Mouse (Mus musculus) hindbrain, postnatal 0 days (tissue): Measurements from ENCODE around the gene AY358078. TPM values are rescaled to one million over a fixed set of nuclear protein-coding genes. Genes with fewer than 3 reads are reported as not detected.
A peak's percentile ranks its signal among the peaks of the same experiment; 100 is the strongest.
"Not testable (repeated sequence)": the region's sequence is repeated elsewhere in the genome, so short reads cannot be mapped to it uniquely, and the experiment has no call there.

Experiments used
- ATAC-seq: fragments of 200-750 bp; cut with Nextera tagmentation; 2 replicates; pipeline ENCODE4 v1.8.0; 2017; ENCODE audit warnings: mild to moderate bottlenecking, moderate TSS enrichment, moderate library complexity
- DNase-seq: peaks from one replicate; pipeline ENCODE4 v3.0.0-alpha.2; 2015; ENCODE audit warnings: low spot score
- H3K27ac ChIP-seq: fragments of 300-500 bp; sonication (generic); 2 replicates; pipeline ENCODE4 v1.5.1; 2014; ENCODE audit warnings: mild to moderate bottlenecking
- H3K27me3 ChIP-seq: fragments of 300-500 bp; sonication (generic); 2 replicates; pipeline ENCODE4 v1.6.1; 2014; ENCODE audit warnings: low read length, mixed read lengths; ENCODE audit not compliant: insufficient read depth
- H3K36me3 ChIP-seq: fragments of 300-500 bp; sonication (generic); 2 replicates; pipeline ENCODE4 v1.6.1; 2014; ENCODE audit warnings: low read length, mixed read lengths; ENCODE audit not compliant: insufficient read depth
- H3K4me1 ChIP-seq: fragments of 300-500 bp; sonication (generic); 2 replicates; pipeline ENCODE4 v1.6.1; 2014; ENCODE audit warnings: antibody characterized with exemption, low read length, mixed read lengths; ENCODE audit not compliant: insufficient read depth
- H3K4me2 ChIP-seq: fragments of 300-500 bp; sonication (generic); 2 replicates; pipeline ENCODE4 v1.6.1; 2014; ENCODE audit warnings: low read depth, mild to moderate bottlenecking, low read length, moderate library complexity, mixed read lengths
- H3K4me3 ChIP-seq: fragments of 300-500 bp; sonication (generic); 2 replicates; pipeline ENCODE4 v1.5.1; 2014; ENCODE audit warnings: low read length
- H3K9ac ChIP-seq: fragments of 300-500 bp; sonication (generic); replicated peaks from 2 replicates; pipeline ENCODE4 v1.6.1; 2014; ENCODE audit warnings: mild to moderate bottlenecking, low read length, moderate library complexity, mixed read lengths
- H3K9me3 ChIP-seq: fragments of 300-500 bp; sonication (generic); 2 replicates; pipeline ENCODE4 v1.6.1; 2016; ENCODE audit warnings: low read length, mixed read lengths
- CTCF ChIP-seq: IDR thresholded peaks from 2 replicates; pipeline ENCODE4 v1.5.1; 2016; ENCODE audit warnings: antibody characterized with exemption, control low read depth, low read depth
- WGBS: fragments of 180-500 bp; shearing (Covaris S2); extraction: QIAGEN DNeasy Blood & Tissue Kit; methylation state at CpG from one replicate; pipeline ENCODE4 v1.1.7; 2014; 5-methylcytosine and 5-hydroxymethylcytosine counted together
- polyA plus RNA-seq: library from polyadenylated mRNA; unstranded; fragments of >200 nt; fragmentation: Nextera tagmentation; extraction: Ambion mirVana; gene quantifications from 2 replicates; pipeline ENCODE4 v1.2.1, GENCODE M21; 2015
- total RNA-seq: library from RNA; depleted of rRNA; stranded (reverse); fragments of >200 nt; gene quantifications from 2 replicates; pipeline ENCODE4 v1.2.3, GENCODE M21; 2014; rRNA removed

AY358078 gene
- total RNA-seq: not detected in 2 replicates
- polyA plus RNA-seq: not detected in 2 replicates

- Histone ChIP-seq H3K27me3 (no peaks in the 10 kb centered on the region), H3K9ac (no peak within 1 kb of the TSS), H3K27ac (no peak within 1 kb of the TSS), H3K9me3 (no peaks in the 10 kb centered on the region), H3K4me1 (no peaks in the 10 kb centered on the region), H3K4me2 (no peak within 1 kb of the TSS), H3K4me3 (no peak within 1 kb of the TSS), H3K36me3 (no peaks in the 10 kb centered on the region)
- no peak for TF ChIP-seq CTCF
- DNase-seq: no peak
- WGBS: 88% methylated on average over 2 of the region's 2 CpGs
- no peak for ATAC-seq
Measured at GRCm38 (mm10) chr14:51799746-51800145, at the start of gene AY358078. Gene AY358078, plus strand, starts transcription at chr14:51800046.

GRCm38 (mm10) chr14:51755944-51756343 is 43.9 kb upstream of the AY358078 start:
- Histone ChIP-seq H3K4me3 (no peak overlapping the region), H3K27me3 (no peaks in the 10 kb centered on the region), H3K36me3 (no peaks in the 10 kb centered on the region), H3K9ac (no peak overlapping the region), H3K27ac (no peak overlapping the region), H3K4me2 (no peak overlapping the region), H3K9me3 (no peaks in the 10 kb centered on the region), H3K4me1 (no peaks in the 10 kb centered on the region)
- 66% methylated on average over 2 of the region's 2 CpGs for WGBS
- no peak for ATAC-seq
- TF ChIP-seq CTCF: no peak
- no peak for DNase-seq

DNA sequence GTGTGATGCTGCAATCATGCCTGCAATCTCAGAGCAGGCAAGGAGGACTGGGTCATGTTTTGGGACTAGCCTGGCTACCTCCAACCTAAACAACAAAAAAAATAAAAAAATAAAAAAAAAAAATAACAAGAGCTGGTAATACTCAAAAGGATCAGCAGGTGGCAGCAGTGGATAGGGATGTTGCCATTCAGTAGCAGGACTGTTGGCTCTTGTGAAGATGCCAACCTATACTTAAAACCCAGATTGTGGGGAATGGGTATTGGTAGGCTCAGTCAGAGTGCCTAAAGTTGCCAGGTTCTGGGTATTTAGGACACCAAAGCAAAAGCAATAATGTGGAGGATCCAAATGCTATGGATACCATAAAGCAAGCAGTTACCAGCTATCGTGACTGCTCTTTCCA is 28.5 kb upstream of the AY358078 start:
- H3K4me1 ChIP-seq, H3K27ac ChIP-seq, H3K9me3 ChIP-seq, H3K9ac ChIP-seq, H3K36me3 ChIP-seq, H3K27me3 ChIP-seq, H3K4me3 ChIP-seq, H3K4me2 ChIP-seq: not testable (repeated sequence)
- TF ChIP-seq CTCF: peak; percentile 66
- 88% methylated on average over 1 of the region's 1 CpGs for WGBS
- DNase-seq (peak; percentile 7), ATAC-seq (peak; percentile 58; the same call in 1 of the 2 replicates)

DNA sequence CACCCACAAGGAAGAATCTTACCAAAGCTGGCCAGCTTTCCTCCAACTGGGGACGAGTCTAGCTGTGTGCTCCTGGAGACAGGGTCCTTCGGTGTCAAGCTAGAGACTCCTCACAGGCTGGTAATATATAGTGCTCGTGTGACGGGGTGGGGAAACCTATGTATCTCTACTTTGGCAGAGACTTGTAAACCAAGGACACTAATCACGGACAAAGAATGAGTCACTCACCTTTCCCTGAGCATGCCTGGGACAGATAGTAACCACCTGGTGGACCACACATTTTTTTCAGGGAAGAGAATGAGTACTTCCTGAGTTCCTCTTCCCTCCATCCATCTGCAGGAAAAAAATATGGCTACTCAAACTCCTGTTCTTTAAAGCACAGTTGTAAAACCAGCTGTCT is 26.4 kb upstream of the AY358078 start, which contains the start of gene Ang4:
Gene Ang4 (minus strand): TSS at position 101 of the 400 bp plus-strand sequence.
- H3K4me3 ChIP-seq: no peak within 1 kb of the TSS
- no peaks in the 10 kb centered on the region for H3K27me3 ChIP-seq
- H3K9ac ChIP-seq: no peak within 1 kb of the TSS
- no peaks in the 10 kb centered on the region for H3K36me3 ChIP-seq
- no peaks in the 10 kb centered on the region for H3K4me1 ChIP-seq
- H3K9me3 ChIP-seq: no peaks in the 10 kb centered on the region
- 82% methylated on average over 5 of the region's 5 CpGs for WGBS
- H3K4me2 ChIP-seq: no peak within 1 kb of the TSS
- ATAC-seq (no peak), DNase-seq (no peak)
- H3K27ac ChIP-seq: no peak within 1 kb of the TSS
- no peak for TF ChIP-seq CTCF

- ATAC-seq: no peak
- H3K9ac ChIP-seq: no peak overlapping the region
- no peak for DNase-seq
- no peaks in the 10 kb centered on the region for H3K4me1 ChIP-seq
- H3K9me3 ChIP-seq: no peaks in the 10 kb centered on the region
- no peaks in the 10 kb centered on the region for H3K36me3 ChIP-seq
- no peak overlapping the region for H3K27ac ChIP-seq
- WGBS: 97% methylated on average over 1 of the region's 1 CpGs
- TF ChIP-seq CTCF: no peak
- no peak overlapping the region for H3K4me2 ChIP-seq
- no peak overlapping the region for H3K4me3 ChIP-seq
- H3K27me3 ChIP-seq: no peaks in the 10 kb centered on the region
Measured at GRCm38 (mm10) chr14:51777791-51778190, 22.1 kb upstream of the AY358078 start.

DNA sequence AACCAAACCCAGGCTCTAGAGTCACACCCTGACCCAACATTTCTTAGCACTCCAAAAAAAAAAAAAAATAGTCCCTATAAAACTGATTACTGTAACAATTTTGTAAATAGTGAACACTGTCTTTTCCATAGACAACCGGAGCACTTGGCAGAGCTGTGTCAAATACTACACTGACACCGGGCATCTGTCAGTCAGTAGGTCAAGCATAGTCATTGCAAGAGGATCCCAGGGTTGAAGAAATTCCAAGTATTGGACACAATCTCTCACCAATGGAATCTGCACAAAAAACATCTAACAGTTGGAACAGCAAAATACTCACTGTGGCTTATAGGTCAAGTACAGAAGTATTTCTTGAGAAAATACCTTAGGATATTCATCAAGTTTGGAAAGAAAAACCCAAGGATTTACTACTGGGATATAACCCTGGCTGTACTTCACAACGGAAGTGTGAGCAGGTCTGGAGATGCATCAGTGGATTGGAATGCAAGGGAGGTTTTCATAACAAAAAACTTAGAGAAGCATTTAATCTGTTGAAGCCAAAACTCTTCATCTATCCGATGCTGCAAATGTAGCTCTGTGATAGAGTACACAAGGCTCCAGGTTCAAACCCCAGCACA is 20.9 kb upstream of the AY358078 start:
- no peaks in the 10 kb centered on the region for H3K4me1 ChIP-seq
- ATAC-seq (no peak), DNase-seq (no peak)
- no peak overlapping the region for H3K27ac ChIP-seq
- H3K4me2 ChIP-seq: no peak overlapping the region
- no peaks in the 10 kb centered on the region for H3K27me3 ChIP-seq
- H3K9ac ChIP-seq: no peak overlapping the region
- no peaks in the 10 kb centered on the region for H3K36me3 ChIP-seq
- H3K4me3 ChIP-seq: no peak overlapping the region
- no peaks in the 10 kb centered on the region for H3K9me3 ChIP-seq
- 80% methylated on average over 4 of the region's 4 CpGs for WGBS
- no peak for TF ChIP-seq CTCF

DNA sequence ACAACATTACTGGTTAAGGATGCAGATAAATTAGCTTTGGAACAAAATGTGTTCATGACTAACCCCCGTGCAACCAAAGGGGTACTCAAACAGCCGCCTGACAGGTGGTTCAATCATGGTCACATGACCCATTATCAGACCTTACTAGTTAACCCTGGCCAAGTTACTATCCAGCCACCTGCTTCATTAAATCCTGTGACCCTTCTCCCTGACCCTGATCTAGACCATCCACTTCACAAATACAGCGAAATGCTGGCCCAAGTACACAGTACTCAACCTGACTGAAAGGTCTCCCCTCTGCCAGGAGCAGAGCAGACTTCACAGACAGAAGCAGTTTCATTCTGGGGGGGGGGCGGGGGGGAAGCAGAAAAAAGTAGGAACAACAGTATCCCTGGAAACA is 13.5 kb upstream of the AY358078 start:
- ATAC-seq: no peak
- H3K4me1 ChIP-seq: no peaks in the 10 kb centered on the region
- no peak overlapping the region for H3K4me2 ChIP-seq
- WGBS: 67% methylated on average over 4 of the region's 4 CpGs
- DNase-seq: no peak
- no peaks in the 10 kb centered on the region for H3K9me3 ChIP-seq
- H3K36me3 ChIP-seq: no peaks in the 10 kb centered on the region
- H3K4me3 ChIP-seq: no peak overlapping the region
- H3K27ac ChIP-seq: no peak overlapping the region
- TF ChIP-seq CTCF: no peak
- no peak overlapping the region for H3K9ac ChIP-seq
- H3K27me3 ChIP-seq: no peaks in the 10 kb centered on the region
